In genomic region chr15:68415401-68415925, GRCm38 (mm10) we compare ENCODE assay signal across 10 mouse cellular contexts.
DNase-seq lines count a peak whose midpoint lies in the region; ATAC-seq and TF ChIP-seq lines count a peak whose summit lies in the region.
"Had no signal": no experiment of that assay in that cellular context is flagged by ENCODE, and none has a peak within 500 bp of the region (broad histone marks: within the 10 kb centered on the region; RNA-seq: fewer than 3 reads in every experiment).

No protein-coding gene starts in this region.

- peak; percentile 84 for TF ChIP-seq CTCF in Patski (IDR thresholded peaks at IDR 0.05)
- peak; percentile 74 for TF ChIP-seq CTCF in cortical plate, adult 2 months (IDR thresholded peaks at IDR 0.05; ENCODE audit: extremely low read depth, insufficient read depth, low read length)

- H3K27me3 ChIP-seq in hindbrain, embryonic 14.5 days (ENCODE audit: control insufficient read depth, insufficient read depth, low read length) = no peaks in the 10 kb centered on the region
- H3K27me3 ChIP-seq in hindbrain, embryonic 16.5 days (replicated peaks; ENCODE audit: control insufficient read depth, insufficient read depth, low read length) = no peaks in the 10 kb centered on the region
- H3K27me3 ChIP-seq in Patski = peaks cover 24% of the 10 kb centered on the region
- H3K27me3 ChIP-seq: embryonic facial prominence, embryonic 13.5 days; liver, embryonic 13.5 days had no signal

- H3K9ac ChIP-seq in hindbrain, embryonic 14.5 days = no peak overlapping the region
- no peak overlapping the region for H3K9ac ChIP-seq in hindbrain, embryonic 16.5 days (ENCODE audit: low read depth, low read length)
- H3K9ac ChIP-seq: embryonic facial prominence, embryonic 13.5 days; liver, embryonic 13.5 days had no signal

- ATAC-seq in hindbrain, embryonic 14.5 days (ENCODE audit: low FRiP score) = no peak; the same call in 1 of the 2 replicates
- no peak for ATAC-seq in hindbrain, embryonic 16.5 days
- ATAC-seq in Patski = peak; percentile 65
- ATAC-seq in neutrophil, adult 5-6 weeks (ENCODE audit: extremely low read depth, insufficient number of reproducible peaks, low FRiP score, poor library complexity, severe bottlenecking) = peak; percentile 41; the same call in 1 of the 2 replicates

- no peaks in the 10 kb centered on the region for H3K9me3 ChIP-seq in hindbrain, embryonic 14.5 days (ENCODE audit: control insufficient read depth, low read length)
- no peaks in the 10 kb centered on the region for H3K9me3 ChIP-seq in hindbrain, embryonic 16.5 days (ENCODE audit: control insufficient read depth, low read length)
- H3K9me3 ChIP-seq: embryonic facial prominence, embryonic 13.5 days; liver, embryonic 13.5 days had no signal

- in situ Hi-C loops in Patski (cut with MboI; ENCODE audit: low pct_unique_long_range_greater_than_20kb) = no loop called here

- H3K27ac ChIP-seq in hindbrain, embryonic 14.5 days = no peak overlapping the region
- no peak overlapping the region for H3K27ac ChIP-seq in hindbrain, embryonic 16.5 days (ENCODE audit: low read depth, low read length)
- H3K27ac ChIP-seq in cortical plate, adult 2 months (ENCODE audit: insufficient read depth, low read length) = no peak overlapping the region
- H3K27ac ChIP-seq: embryonic facial prominence, embryonic 13.5 days; liver, embryonic 13.5 days had no signal

- DNase-seq in hindbrain, embryonic 14.5 days (ENCODE audit: low spot score) = peak; percentile 66
- DNase-seq in A20 (ENCODE audit: low read depth, low spot score) (peak; percentile 49), Patski (ENCODE audit: low read depth, low spot score) (no peak)
- peak; percentile 31 to 68 for DNase-seq in kidney, postnatal 36 days
- no peak for DNase-seq in urinary bladder, postnatal 10 days (ENCODE audit: low spot score)
- DNase-seq: liver, embryonic 13.5 days had no signal

- CTCF ChIA-PET in Patski (lab: Charles Lee) = interaction anchor here (0.7 to 1.5 kb wide), 4 partner anchors 10 to 154 kb away, joined by 3 to 4 read pairs (median 4); no protein-coding TSS in a partner anchor

- no peak for TF ChIP-seq POLR2A in cortical plate, adult 2 months (IDR thresholded peaks at IDR 0.05; ENCODE audit: extremely low read depth, insufficient read depth, low read length)

- no peaks in the 10 kb centered on the region for H3K36me3 ChIP-seq in hindbrain, embryonic 14.5 days (replicated peaks; ENCODE audit: control insufficient read depth, insufficient read depth)
- no peaks in the 10 kb centered on the region for H3K36me3 ChIP-seq in hindbrain, embryonic 16.5 days (ENCODE audit: control insufficient read depth, insufficient read depth, low read length)
- H3K36me3 ChIP-seq: embryonic facial prominence, embryonic 13.5 days; liver, embryonic 13.5 days had no signal

- H3K4me2 ChIP-seq in hindbrain, embryonic 14.5 days (replicated peaks) = no peak overlapping the region
- no peak overlapping the region for H3K4me2 ChIP-seq in hindbrain, embryonic 16.5 days (ENCODE audit: low read length)
- H3K4me2 ChIP-seq: embryonic facial prominence, embryonic 13.5 days; liver, embryonic 13.5 days had no signal

- H3K4me1 ChIP-seq in hindbrain, embryonic 14.5 days (replicated peaks; ENCODE audit: control insufficient read depth, insufficient read depth, low read length) = peaks cover 5% of the 10 kb centered on the region; the same call in 1 of the 2 replicates
- no peaks in the 10 kb centered on the region for H3K4me1 ChIP-seq in hindbrain, embryonic 16.5 days (ENCODE audit: control insufficient read depth, insufficient read depth, low read depth, low read length)
- no peaks in the 10 kb centered on the region for H3K4me1 ChIP-seq in cortical plate, adult 2 months (ENCODE audit: control insufficient read depth, insufficient read depth, low read length)
- H3K4me1 ChIP-seq: embryonic facial prominence, embryonic 13.5 days; liver, embryonic 13.5 days had no signal

- H3K4me3 ChIP-seq in hindbrain, embryonic 14.5 days (replicated peaks; ENCODE audit: low read length) = no peak overlapping the region
- no peak overlapping the region for H3K4me3 ChIP-seq in hindbrain, embryonic 16.5 days (ENCODE audit: low read length)
- no peak overlapping the region for H3K4me3 ChIP-seq in cortical plate, adult 2 months (ENCODE audit: insufficient read depth, low read length)
- H3K4me3 ChIP-seq: embryonic facial prominence, embryonic 13.5 days; liver, embryonic 13.5 days had no signal

- POLR2A ChIA-PET in Patski (lab: Charles Lee) = no interaction called here

- 30% methylated on average over 3 of the region's 3 CpGs for WGBS in hindbrain, embryonic 14.5 days
- WGBS in hindbrain, embryonic 16.5 days = 19% methylated on average over 3 of the region's 3 CpGs

Comparison
In these comparisons a context has a peak if more than half of its experiments do, and no peak if none do; other contexts are left out.
1. ATAC-seq: peak in Patski (single experiment) and neutrophil, adult 5-6 weeks (single experiment); none in hindbrain, embryonic 14.5 days (single experiment) and hindbrain, embryonic 16.5 days (single experiment).
2. DNase-seq: peak in hindbrain, embryonic 14.5 days (single experiment), A20 (single experiment) and kidney, postnatal 36 days (2 of 2); none in Patski (single experiment) and urinary bladder, postnatal 10 days (single experiment).